Mouse (Mus musculus): ENCODE data around the gene Nr5a2.
"Not testable (repeated sequence)": the region's sequence is repeated elsewhere in the genome, so short reads cannot be mapped to it uniquely, and the experiment has no call there.

The Nr5a2 gene

DNA sequence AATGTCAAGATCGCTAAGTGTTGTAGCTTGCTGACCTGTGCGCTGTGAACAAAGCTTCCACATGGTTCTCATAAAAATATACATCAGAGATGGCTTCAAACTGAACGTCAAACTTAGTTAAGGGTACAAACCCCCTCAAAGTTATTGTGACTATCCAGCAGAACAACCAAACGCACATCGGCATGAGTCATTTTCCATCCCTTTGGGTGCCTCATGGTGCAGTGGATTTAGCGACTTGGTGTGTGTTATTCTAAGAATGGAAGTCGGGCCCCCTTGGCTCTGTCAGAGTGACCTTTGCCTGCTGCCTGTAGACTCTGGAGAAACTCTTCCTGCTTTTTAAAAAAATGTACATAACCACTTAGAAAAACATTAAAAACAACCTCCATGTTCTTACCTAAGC is 119.7 kb downstream of the Nr5a2 start:
- in situ Hi-C loops (cut with MboI, MseI): no loop called here

GRCm38 (mm10) chr1:136839202-136839601 is 121.0 kb downstream of the Nr5a2 start:
- in situ Hi-C loops (cut with MboI, MseI): no loop called here

- in situ Hi-C loops (cut with MboI, MseI): no loop called here
Observed at GRCm38 (mm10) chr1:136832305-136833152, 127.7 kb downstream of the Nr5a2 start.

- in situ Hi-C loops (cut with MboI, MseI): no loop called here
Observed at GRCm38 (mm10) chr1:136830992-136831391, 129.3 kb downstream of the Nr5a2 start.

DNA sequence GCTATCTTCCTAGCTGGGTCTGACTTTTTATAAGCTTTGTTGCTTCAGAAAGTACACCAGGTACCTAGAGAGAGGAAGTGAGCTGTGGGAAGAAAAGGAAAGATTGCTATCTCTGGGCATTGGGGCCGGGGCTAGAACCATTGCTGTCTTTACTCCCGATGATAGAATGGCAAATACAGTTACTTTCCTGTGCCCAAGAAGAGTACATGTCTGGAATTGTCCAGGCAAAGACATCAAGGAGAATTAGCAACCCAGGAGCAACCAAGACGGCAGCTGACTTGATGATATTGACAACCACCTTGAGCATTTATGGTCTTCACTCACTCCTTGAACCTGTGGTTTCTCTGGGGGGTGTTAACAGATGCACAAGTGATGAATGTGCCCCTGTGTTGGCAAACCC is 130.3 kb downstream of the Nr5a2 start:
- in situ Hi-C loops (cut with MboI, MseI): no loop called here

DNA sequence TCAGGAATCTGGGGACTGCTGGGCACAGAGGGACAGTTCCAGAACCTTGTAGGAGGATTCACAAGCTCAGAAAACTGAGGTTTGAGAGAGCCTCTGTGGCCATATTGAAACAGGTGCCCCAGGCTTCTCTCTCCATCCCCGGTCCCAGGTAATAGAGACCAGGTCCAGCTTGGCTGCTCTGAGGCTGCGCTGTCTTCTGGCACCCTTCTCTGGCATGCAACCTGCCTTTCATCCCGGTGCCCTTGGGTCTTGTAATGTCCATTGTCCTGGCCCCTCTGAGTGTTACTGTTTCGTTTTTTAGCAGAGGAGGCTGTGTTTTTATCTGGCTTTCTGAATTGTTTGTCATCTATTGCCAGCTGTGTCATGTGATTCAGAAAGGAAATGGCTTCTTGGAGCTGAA is 136.4 kb downstream of the Nr5a2 start:
- in situ Hi-C loops (cut with MboI, MseI): no loop called here

DNA sequence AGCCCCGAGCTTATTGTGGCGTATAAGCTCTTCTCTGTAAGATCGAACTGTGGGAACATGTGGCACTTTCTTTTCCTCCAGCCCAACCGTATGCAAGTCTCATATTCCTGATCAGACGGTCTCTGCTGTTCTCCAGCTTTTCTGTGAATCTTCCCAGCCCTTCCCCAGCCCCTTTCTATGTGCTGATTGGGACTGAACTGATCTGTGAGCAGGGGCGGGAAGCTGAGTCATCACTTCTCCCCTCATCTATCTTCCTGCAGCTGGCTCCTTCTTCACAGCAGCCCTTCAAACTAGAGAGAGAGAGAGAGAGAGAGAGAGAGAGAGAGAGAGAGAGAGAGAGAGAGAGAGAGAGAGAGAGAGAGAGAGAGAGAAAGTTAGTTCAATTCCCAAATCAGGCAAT is 159.6 kb downstream of the Nr5a2 start:
- in situ Hi-C loops (cut with MboI, MseI): no loop called here

GRCm38 (mm10) chr1:136796361-136797090 is 163.7 kb downstream of the Nr5a2 start:
- in situ Hi-C loops (cut with MboI, MseI): no loop called here

DNA sequence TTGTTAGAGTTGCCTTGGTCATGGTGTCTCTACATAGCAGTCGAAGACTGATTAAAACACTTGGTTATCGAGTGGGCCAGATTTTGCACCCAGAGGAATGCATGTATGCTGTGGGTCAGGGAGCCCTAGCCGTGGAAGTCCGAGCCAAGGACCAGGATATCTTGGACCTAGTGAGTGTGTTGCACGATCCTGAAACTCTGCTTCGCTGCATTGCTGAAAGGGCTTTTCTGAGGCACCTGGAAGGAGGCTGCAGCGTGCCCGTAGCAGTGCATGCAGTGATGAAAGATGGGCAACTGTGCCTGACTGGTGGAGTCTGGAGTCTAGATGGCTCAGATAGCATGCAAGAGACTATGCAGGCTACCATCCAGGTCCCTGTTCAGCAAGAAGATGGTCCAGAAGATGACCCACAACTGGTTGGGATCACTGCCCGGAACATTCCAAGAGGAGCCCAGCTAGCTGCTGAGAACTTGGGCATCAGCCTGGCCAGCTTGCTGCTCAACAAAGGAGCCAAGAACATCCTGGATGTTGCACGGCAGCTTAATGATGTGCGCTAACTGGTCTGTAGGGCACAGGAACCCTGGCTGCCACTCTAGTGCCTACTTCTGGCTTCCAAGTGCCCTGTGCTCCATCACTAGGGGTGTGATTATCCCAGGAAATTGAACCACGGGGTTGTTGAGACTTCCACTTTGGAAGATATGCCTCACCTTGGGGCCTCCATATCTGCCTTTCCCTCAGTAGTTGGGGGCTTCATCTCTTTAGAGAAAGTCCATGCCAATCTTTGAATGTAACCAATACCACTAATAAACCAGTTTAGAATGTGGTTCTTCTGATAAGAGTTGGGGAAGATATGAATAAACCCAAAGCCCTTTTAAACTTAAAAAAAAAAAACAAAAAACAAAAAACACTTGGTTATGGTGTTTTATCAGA is 167.0 kb downstream of the Nr5a2 start:
- in situ Hi-C loops (cut with MboI, MseI): not testable (repeated sequence)

Measured in regulatory T cell (primary cell).